Mouse (Mus musculus) thymus, postnatal 36 days (tissue): Measurements from ENCODE around the gene Ppm1j.
"Not testable (repeated sequence)": the region's sequence is repeated elsewhere in the genome, so short reads cannot be mapped to it uniquely, and the experiment has no call there.

ENCODE experiments used
- DNase-seq, 2 experiments: peaks; one replicate each; pipeline ENCODE4 v3.0.0; 2022; ENCODE audit warnings: mixed read lengths in 2 of 2

The Ppm1j gene

DNA sequence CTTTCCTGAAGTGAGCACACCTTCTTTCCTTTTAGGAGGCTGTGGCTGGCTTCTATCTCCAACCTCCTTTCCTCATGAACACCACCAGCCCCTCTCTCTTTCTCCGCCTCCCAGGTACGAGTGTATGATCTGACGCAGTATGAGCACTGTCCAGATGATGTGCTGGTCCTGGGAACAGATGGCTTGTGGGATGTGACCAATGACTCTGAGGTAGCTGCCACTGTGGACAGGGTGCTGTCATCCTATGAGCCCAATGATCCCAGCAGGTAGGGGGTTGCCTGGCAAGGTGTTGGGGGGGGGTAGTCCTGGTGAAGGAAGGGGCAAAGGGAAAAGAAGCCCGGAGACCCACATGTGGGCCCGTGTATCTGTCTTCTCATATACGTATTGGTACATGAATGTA, 4.4 kb downstream of the Ppm1j start:
- no peak for DNase-seq

DNA sequence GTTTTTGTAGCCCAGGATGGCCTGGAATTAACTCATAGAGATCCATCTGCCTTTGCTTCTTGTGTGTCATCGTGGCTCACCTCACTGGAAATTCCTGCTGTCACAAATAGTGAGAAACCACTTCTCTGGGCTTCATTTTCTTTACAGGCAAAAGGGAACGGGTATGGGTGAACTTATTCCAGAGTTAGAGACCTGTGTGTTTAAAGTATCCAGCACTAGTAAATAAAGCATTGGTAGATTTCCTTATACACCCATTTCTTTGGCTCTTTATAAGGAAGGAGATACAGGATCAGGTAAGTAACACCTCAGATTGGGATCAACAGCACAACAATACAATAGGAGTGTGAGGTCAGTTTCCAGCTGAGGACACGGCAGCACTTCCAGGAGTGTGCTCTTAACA, 7.2 kb downstream of the Ppm1j start, which contains the start of gene Rhoc:
Gene Rhoc (plus strand): TSS at position 301 of the 400 bp plus-strand sequence.
- no peak for DNase-seq

DNA sequence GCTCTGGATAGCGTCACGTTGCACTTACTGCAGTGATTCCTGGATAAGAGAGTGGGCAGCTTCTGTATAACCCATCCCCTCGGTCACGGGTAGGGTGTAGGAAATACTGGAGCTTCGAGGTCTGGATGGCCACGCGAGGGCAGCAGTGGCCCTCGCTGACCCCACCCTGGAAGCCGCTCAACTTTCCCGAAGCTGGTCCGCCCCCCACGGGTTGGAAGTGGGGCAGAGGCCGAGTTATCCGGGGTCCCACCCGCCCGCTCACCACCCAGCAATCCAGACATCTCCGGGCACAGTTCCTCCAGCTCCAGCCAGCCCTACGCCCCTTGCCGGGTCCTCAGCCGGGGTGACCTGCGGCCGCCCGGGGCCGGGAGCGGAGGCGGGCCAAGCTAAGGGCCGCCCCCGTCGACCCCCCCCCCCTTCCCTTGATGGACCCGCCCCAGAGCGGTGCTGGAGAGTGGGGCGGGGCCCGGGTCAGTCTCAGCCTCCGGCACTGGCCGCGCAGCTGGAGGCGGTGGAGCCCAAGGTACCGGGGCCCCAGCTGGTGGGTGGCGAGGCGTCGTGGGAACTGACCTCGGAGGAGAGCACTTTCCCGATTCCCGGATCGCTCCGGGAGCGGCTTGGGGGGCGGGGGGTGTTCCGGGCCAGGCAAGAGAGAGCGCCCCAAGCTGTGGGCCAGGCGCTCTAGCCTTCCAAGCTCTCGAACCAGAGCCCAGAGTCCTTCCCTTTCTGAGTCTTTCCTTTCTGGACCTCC, 7.9 kb downstream of the Ppm1j start:
- peak; percentile 40 to 46 for DNase-seq

DNA sequence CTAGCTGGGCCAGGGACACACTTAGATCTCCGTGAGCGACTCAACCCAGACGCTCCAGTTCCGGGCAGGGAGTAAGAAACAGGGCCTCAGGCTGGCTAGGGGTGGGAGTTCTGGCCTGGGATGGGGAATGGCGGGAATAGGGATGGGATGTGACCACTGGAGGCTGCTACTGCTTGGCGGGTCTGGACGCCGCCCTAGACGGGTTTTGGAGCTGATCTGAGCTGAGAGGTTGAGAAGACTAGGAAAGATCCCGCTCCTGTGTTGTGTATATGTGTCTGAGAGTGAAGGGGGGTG, 8.4 kb downstream of the Ppm1j start:
- DNase-seq, result no peak

DNA sequence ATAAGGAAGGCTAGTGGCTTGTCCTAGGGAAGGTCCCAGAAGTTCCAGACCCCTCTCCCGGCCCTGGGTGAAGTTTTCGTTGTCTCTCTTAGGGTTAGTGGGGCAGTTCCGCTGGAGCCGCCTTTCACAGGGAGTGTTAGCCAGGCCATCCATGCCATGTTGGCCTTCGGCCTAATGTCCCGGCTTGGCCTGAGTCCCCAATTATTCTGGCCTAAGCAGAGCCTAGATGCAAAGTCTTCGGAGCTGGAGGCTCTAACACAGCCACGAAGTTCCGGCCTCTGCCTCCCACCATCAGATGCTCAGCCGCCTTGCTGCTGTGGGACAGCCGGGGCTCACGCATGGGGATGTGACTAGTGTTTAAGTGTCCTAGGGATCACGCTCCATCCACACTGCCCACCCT, 9.0 kb downstream of the Ppm1j start:
- DNase-seq, result no peak

DNA sequence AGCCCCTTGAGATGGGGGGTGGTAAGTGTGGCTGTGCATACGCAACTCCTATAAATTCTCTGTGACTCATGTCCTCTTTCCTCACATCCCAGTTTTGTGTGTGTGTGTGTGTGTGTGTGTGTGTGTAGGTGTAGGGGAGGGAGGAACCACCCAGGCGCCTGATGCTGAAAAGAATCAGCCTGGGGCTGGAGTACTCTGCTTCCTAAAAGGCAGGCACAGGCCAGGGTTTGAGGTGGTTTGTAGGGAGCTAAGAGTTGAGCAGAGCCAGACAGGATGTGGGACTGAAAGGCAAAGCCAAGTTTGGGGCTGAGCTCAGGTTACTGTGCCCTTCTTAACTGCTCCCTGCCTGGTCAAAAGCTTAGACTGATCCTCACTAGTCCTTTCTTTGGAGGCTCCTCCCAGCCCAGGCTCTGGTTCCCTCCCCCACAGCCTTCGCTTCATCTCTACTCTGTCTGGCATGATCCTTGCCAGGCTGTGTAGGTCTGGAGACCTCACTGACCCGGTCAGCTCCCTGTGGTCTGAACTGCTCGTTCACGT, 9.6 kb downstream of the Ppm1j start:
- no peak for DNase-seq

DNA sequence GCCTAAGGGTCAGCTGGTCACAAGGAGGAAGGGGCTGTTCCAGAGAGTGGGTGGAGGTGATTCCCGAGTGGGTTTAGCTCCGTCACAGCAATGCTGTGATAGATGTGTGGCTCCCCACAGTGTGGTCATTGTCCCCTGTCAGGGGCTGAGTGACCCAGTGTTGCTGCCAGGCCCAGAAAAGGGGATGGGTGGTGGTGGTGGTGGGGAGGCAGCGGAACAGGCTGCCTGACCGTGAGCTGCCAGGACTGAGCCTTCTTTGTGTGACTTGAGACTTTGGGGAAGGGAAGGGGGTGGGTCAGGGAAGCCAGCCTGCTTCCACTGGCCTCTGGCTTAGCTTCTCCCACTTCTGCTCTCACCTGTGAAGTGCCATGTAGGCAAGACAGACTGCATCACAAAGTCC, 10.2 kb downstream of the Ppm1j start:
- no peak for DNase-seq

DNA sequence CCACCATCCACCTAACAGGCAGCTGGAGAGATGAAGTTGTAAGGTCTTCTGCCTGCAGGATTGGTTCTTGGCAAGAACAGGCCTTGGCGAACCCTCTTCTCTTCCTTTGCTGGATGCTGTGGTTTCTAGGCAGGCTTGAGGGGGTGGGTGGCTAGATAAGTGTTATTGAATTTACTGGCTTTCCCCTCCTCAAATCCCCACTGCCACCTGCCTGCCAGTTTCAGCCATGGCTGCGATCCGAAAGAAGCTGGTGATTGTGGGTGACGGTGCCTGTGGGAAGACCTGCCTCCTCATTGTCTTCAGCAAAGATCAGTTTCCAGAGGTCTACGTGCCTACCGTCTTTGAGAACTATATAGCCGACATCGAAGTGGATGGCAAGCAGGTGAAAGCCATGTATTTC, 10.8 kb downstream of the Ppm1j start:
- no peak for DNase-seq

DNA sequence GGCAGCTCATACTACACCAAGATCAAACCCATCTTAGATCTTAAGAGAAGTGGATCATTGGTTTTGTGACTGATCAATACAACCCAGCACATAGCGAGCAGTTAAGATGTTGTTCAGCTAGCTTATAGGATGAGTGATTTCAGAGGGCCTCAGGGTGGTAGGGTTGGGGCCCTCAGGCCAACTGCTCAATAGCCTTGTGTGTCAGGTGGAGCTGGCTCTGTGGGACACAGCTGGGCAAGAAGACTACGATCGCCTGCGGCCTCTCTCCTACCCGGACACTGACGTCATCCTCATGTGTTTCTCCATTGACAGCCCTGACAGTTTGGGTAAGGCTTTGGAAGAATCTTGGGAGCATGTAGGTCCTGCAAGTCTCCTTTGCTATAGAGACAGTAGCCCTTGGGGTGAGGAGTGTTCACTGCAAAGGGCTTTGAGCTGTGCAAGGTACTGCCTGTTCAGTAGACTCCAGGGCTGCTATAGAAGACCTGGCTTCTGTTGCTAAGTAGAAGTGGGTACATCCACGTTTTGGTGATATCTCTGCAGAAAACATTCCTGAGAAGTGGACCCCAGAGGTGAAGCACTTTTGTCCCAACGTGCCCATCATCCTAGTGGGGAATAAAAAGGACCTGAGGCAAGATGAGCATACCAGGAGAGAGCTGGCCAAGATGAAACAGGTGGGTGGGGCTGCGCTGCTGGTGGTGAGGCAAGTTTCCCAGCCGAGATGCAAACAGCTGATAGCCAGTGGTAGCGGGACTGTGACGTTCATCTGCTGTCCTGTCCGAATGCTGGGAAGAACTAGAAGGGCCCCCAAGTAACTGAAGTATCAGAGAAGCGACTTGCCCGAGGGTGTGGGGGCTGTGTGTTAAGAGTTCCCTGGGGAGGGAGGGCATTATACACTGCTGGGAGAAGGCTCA, 11.8 kb downstream of the Ppm1j start:
- DNase-seq, result no peak

DNA sequence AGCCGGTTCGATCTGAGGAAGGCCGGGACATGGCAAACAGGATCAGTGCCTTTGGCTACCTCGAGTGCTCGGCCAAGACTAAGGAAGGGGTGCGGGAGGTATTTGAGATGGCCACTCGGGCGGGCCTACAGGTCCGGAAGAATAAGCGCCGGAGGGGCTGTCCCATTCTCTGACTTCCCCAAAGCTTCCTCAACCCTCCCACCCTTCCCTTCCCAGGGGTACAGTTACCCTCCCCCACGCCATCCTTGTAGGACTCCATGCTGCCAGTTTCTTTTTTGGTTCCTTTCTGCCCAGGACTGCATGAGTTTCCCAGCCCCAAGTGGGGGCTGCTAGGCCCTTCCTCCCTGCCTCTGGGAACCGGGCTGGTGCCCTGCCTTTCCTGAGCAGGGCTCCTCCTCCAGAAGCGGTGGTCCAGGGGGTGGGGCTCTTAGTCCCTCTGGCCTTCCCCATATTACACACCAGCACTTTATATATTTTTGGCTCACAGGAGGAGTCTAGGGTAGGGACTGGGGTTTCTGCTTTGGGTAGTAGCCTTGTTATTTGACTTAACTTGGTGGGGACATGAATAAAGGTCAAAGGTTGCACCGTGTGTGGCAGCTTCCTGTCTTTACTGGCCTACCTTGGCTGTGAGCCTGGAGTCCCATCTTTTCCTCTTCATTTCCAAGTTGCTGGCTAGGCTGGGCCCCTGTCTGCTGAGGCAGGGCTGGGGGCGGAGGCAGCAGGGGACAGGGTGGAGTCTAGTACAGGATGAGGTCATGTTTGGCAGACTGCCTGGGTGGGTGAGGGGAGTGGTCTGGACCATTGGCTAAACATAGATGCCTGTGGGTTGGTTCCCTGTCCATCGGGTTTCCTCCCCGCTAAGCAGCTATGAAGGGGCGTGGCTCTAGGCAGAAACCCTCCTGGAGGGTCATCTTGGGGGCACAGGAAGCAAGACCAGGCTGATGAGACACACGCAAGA, 13.3 kb downstream of the Ppm1j start:
- DNase-seq, result no peak

DNA sequence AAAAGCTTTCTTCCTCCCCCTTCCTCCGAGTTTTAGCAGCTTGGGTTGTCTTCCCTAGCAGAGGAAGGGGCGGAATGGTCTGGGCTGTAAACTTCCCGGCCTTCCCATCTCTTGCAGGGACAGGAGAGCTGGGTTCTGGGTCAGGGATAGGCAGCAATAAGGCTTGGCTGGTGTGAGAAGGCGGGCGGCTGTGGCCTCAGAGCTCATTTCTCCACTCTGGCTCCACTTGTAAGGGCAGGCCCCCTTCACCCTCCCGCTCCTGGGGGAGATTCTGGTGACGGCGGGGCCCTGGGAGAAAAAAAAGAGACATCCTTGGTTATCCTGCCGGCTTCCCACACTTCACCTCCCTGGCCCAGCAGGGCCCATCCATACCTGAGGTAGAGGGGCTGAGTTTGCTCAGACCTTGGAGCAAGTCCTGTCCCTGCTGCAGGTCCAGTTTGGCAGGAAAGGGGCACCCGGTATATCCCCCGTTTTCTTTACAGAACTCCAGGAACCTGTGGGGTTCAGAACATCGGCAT, 14.2 kb downstream of the Ppm1j start:
- no peak for DNase-seq

DNA sequence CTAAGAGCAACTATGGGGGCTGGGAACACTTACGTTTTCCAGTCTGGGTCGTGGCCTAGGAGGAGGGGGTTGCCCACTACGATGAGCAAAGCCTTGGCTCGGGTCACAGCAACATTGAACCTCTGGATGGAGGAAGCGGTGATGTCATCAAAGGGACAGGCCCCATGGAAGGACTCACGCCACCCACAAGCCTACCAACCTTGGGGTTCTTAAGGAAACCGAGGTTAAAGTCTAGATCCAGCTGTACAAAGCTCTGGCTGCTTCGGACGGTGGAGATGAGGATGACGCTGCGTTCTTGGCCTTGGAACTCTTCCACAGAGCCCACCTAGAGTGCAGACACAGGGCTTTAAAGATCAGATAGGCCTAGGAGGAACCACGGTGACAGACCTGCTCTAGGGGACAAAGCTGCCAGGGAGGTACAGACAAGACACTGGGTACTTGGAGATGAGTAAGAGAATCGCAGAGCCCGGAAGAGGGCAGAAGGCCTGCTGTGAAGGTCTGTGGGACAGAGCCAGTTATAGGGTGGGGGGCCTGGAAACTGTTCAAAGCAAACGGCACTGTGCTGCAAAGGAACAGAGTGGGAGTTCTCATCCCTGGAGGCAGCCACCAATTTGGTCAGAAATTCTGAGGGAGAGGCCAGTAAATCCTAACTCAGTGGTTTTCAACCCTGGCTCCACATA, 14.9 kb downstream of the Ppm1j start:
- DNase-seq, result no peak

DNA sequence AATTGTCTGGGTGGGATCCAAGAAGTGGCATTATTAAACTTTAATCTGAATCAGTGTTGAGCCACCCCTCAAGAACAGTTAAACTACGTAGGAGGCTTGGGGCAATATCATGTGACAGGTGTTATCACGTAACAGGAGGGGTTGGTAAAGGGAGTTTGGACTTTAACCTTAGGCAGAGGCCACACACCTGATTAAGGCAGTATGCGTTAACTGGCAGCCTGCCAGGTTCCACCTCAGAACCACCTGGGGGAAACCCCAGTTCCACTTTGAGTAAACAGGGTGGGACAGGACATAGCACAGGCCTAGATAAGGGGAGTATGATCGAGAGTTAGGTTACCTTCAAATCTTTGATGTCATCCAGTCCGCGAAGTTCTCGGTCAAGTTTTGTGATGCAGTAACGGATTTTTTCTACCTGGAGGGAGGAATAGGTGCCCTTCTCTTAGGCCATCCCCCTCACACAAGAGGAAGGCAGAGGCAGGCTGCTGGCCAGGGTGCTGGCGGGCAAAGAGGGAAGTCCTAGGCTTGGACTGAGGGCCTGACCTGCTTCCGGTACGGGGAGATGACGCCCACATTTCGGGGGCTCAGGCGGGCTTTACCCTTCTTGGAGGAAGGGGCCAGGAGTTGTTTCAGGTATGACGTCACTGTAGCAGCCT, 15.7 kb downstream of the Ppm1j start:
- no peak for DNase-seq

DNA sequence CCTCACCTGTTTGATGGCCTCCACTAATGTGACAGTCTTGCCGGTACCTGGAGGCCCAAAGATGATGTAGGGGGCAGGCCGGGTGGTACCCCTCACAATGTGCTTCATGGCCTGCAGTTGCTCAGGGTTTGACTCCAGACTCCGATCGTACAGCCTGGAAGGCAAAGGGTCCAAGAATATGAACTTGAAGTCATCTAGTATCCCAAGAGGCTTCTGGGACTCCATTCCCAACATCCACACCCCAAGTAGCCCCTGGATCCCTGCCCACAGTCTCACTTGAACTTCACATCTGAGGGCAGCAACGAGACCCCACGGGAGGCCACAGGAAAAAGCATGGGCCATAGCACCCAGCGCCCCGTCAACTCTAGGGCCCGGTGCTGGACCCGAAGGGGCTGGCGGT, 19.8 kb downstream of the Ppm1j start:
- no peak for DNase-seq

DNA sequence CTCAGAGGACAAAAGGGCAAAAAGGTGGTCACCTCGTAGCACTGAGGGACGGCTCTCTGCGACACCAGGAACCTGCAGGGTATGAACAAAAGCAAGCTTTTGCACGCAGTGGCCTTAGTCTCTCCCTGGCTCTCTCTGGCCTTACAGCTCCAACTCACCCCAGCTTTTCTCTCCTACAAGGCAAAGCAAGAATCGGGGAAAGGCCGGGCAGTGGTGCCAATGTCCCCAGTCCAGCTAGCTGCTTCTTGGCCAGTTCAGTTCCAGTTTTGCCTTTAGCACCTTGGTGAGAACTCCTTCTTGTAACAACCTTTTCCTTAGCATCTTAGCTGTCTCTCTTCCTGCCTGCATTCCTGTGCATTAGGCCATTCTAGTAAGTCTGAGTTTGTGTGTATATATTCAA, 20.6 kb downstream of the Ppm1j start:
- DNase-seq, result no peak

DNA sequence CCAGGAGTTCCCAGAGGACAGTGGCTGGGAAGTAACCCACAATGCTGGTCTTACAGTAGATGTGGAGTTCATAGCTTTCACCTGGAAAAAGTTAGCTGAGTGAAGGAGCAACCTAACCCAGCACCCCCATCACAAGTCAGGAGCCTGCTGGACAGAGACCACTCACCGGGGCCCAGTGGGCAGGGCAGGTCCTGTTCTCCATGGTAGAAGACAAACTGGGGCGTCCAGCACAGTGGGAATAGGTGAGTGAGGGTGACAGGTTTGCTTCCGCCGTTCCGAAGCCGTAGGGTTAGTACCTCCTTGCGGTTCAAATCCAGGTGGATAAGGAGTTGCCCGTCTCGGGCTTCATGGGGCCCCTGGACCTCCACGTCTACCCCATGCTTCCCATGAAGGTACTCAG, 23.5 kb downstream of the Ppm1j start:
- DNase-seq, result no peak

DNA sequence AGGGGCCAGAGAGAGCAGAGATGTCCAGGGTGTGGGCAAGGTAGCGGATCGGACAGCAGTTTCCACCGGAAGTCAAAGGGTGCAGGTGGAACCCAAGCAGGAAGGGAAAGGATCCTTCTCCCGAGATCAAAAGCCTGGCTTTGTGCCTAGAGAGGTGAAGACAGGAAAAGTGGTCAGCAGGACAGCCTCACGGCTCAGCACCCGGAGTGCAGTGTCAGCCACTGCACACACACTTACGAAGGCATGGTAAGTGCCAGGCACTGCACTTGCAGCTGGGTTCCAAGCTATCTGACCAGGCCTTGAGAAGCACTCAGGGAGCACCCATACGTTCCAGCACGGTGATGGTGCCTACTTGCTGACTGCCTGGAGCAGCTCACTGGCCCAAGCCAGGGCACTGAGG, 24.7 kb downstream of the Ppm1j start:
- DNase-seq, result no peak

DNA sequence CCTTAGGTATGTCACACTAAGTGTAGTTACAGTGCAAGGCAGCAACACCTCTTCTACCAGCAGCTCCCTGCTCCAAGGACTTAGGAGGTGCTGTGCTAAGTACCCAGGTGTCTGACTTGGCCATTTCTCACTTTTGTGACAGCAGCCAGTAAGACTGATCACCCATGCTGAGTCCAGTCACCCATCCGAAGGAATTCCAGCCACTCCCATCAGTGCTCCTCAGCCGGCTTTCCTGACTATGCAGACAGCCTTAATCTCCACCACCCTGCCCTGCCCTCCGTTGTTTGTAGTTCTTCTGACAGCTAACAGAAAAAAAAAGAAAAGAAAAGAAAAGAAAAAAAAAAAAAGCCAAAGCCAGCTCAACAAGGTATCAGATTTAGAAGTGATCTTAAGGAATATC, 30.9 kb downstream of the Ppm1j start:
- DNase-seq, result no peak

DNA sequence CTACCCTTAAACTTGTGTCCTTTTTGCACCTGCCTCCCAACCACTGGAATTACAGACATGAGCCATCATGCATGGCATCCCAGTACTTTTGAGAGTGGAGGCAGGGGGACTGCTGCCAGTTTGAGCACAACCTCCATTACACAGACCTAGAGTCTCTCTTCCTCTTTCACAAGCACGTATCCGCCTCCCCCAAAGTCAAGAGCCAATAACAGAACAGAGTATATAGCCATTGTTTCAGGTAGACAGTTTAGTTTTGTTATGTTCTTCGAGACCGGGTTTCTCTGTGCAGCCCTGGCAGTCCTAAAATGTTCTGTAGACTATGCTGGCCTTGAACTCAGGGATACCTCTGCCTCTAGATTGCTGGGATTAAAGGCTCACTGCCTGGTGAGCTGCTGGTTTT, 31.4 kb downstream of the Ppm1j start:
- no peak for DNase-seq

DNA sequence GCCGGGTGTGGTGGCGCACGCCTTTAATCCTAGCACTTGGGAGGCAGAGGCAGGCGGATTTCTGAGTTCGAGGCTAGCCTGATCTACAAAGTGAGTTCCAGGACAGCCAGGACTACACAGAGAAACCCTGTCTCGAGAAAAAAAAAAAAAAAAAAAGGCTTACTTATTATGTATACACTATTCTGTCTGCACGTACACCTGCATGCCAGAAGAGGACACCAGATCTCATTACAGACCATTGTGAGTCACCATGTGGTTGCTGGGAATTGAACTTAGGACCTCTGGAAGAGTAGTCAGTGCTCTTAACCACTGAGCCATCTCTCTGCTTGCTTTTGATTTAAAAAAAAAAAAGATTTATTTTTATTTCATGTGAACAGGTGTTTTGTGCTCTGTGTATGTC, 32.4 kb downstream of the Ppm1j start:
- not testable (repeated sequence) for DNase-seq

DNA sequence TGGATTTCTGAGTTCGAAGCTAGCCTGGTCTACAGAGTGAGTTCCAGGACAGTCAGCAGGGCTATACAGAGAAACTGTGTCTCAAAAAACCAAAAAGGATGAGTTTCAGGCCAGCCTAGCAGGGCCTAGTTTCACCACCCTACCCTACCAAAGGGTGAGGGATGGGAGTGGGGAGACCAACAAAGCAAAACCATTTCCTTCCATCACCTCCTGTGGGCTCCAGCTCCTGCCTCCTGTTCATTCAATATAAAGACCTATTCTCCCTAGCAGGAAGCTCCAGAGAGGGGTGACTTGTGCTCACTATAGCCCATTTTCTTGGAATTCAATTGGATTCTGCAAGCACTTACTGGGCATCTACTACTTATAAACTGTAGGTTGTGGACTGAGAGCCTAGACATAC, 33.9 kb downstream of the Ppm1j start:
- DNase-seq, result no peak

DNA sequence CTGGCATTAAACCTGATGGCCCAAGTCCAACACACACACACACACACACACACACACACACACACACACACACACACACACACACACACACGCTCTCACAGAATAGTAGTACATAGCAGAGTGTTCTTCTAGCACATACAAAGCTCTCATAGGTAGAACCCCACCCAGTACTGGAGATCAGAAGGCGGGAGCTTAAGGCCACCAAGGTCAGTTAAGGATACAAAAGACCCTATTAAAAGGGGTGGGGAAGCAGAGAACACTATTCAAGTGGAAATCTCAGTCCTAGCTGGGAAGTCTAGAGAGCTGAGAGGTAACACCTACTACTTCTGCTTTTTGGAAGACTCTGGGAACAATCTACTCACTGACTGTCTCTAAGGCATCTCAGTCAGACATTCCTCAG, 34.5 kb downstream of the Ppm1j start:
- no peak for DNase-seq
